10 mouse cellular contexts compared by ENCODE assay signal in the genomic region with DNA sequence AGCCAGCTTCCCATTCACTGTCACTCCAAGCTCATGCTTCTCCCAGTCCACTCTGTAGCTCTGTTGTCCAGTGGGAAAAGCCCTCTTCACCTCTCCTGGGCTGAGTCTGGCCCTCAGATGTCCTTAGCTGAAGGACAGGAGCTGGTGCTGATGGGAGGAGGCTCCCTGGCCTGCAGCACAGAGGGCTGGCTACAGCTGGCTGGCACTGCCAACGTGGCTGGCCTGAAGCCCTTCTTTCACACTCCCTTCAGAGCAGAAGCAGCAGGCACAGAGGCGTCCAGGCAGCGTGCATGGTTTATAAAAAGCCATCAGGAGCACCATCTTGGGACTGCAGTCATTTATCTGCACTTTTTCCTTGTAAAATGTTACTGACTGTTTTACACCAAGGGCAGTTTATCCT. TPM values are rescaled to one million over a fixed set of nuclear protein-coding genes. Genes with fewer than 3 reads are reported as not detected.
DNase-seq lines count a peak whose midpoint lies in the region; ATAC-seq lines count a peak whose summit lies in the region.
"Had no signal": no experiment of that assay in that cellular context is flagged by ENCODE, and none has a peak within 500 bp of the region (broad histone marks: within the 10 kb centered on the region; RNA-seq: fewer than 3 reads in every experiment).

No protein-coding gene starts in this region.

- peaks cover 15% of the 10 kb centered on the region for H3K4me1 ChIP-seq in hindbrain, embryonic 13.5 days (replicated peaks)
- H3K4me1 ChIP-seq in hindbrain, embryonic 12.5 days: no peaks in the 10 kb centered on the region
- H3K4me1 ChIP-seq: lung, embryonic 15.5 days had no signal

- ATAC-seq in hindbrain, embryonic 13.5 days (ENCODE audit: low FRiP score): 0 out of 2 replicates have a peak, but pooled peaks have one; percentile 57
- ATAC-seq in hindbrain, embryonic 12.5 days (ENCODE audit: low FRiP score): no peak
- ATAC-seq in erythroid progenitor cell, adult 5-6 weeks (replicated peaks; ENCODE audit: low FRiP score, poor library complexity, severe bottlenecking): no peak

- peak; percentile 13 for DNase-seq in cerebellum, adult 9-10 months
- DNase-seq in heart, postnatal 10 days: peak; percentile 51 to 66
- peak; percentile 23 to 45 for DNase-seq in left cerebral cortex, postnatal 14 days (ENCODE audit: low spot score in 2 of 2)
- DNase-seq in spleen, adult 18-20 months: no peak
- no peak for DNase-seq in urinary bladder, postnatal 4 days (ENCODE audit: low spot score in 2 of 2)

- no peaks in the 10 kb centered on the region for H3K9me3 ChIP-seq in hindbrain, embryonic 13.5 days
- no peaks in the 10 kb centered on the region for H3K9me3 ChIP-seq in hindbrain, embryonic 12.5 days (replicated peaks)
- H3K9me3 ChIP-seq: lung, embryonic 15.5 days had no signal

- no peaks in the 10 kb centered on the region for H3K27me3 ChIP-seq in hindbrain, embryonic 13.5 days
- H3K27me3 ChIP-seq in hindbrain, embryonic 12.5 days: no peaks in the 10 kb centered on the region
- H3K27me3 ChIP-seq: lung, embryonic 15.5 days had no signal

- no peak overlapping the region for H3K9ac ChIP-seq in hindbrain, embryonic 13.5 days
- no peak overlapping the region for H3K9ac ChIP-seq in hindbrain, embryonic 12.5 days
- H3K9ac ChIP-seq: lung, embryonic 15.5 days had no signal

- no peaks in the 10 kb centered on the region for H3K36me3 ChIP-seq in hindbrain, embryonic 13.5 days
- H3K36me3 ChIP-seq in hindbrain, embryonic 12.5 days: no peaks in the 10 kb centered on the region
- H3K36me3 ChIP-seq: G1E; lung, embryonic 15.5 days had no signal

- no peak overlapping the region for H3K4me3 ChIP-seq in hindbrain, embryonic 13.5 days
- no peak overlapping the region for H3K4me3 ChIP-seq in hindbrain, embryonic 12.5 days
- H3K4me3 ChIP-seq: lung, embryonic 15.5 days had no signal

- WGBS in hindbrain, embryonic 13.5 days: 44% methylated on average over 3 of the region's 3 CpGs
- 73% methylated on average over 3 of the region's 3 CpGs for WGBS in hindbrain, embryonic 12.5 days

- intact Hi-C loops in heart, postnatal 10 days (cut with DNase I): no loop called here
- intact Hi-C loops in left cerebral cortex, postnatal 14 days (cut with DNase I): no loop called here

- H3K4me2 ChIP-seq in hindbrain, embryonic 13.5 days: no peak overlapping the region
- H3K4me2 ChIP-seq in hindbrain, embryonic 12.5 days (replicated peaks): no peak overlapping the region
- H3K4me2 ChIP-seq: lung, embryonic 15.5 days had no signal

- peak overlapping the region; percentile 19; the same call in 1 of the 2 replicates for H3K27ac ChIP-seq in hindbrain, embryonic 13.5 days
- H3K27ac ChIP-seq in hindbrain, embryonic 12.5 days: no peak overlapping the region; the same call in 1 of the 2 replicates
- H3K27ac ChIP-seq: lung, embryonic 15.5 days had no signal

RNA-seq across cellular contexts. Expression of gene Olfm4, which starts 13.7 kb away (rescaled TPM):
- polyA plus RNA-seq in hindbrain, embryonic 13.5 days (2015; fragmentation: Nextera tagmentation; extraction: Ambion mirVana): 0.75 and 0.81 TPM in 2 replicates
- polyA plus RNA-seq in hindbrain, embryonic 12.5 days (2016; fragmentation: Nextera tagmentation; extraction: Ambion mirVana): 1.1 and 1.4 TPM in 2 replicates
- under 1 TPM in 1 of 2 experiments, not detected in 1; 0.14 TPM for total RNA-seq in heart, postnatal 10 days (2021)
- 1 to 10 TPM; 1.3 to 1.4 TPM for total RNA-seq in left cerebral cortex, postnatal 14 days (2021)
- 14.7 and 18.0 TPM in 2 replicates for total RNA-seq in erythroid progenitor cell, adult 5-6 weeks (2015; ENCODE audit: low replicate concordance)
- total RNA-seq in erythroid progenitor cell, adult 5-6 weeks (2017; ENCODE audit: low replicate concordance): 8.1 and 10.1 TPM in 2 replicates
- polyA plus RNA-seq: G1E had no signal

Comparison
In these comparisons a context has a peak if more than half of its experiments do, and no peak if none do; other contexts are left out.
1. DNase-seq: peak in cerebellum, adult 9-10 months (single experiment), heart, postnatal 10 days (2 of 2) and left cerebral cortex, postnatal 14 days (2 of 2); none in spleen, adult 18-20 months (0 of 2) and urinary bladder, postnatal 4 days (0 of 2).